Mouse (Mus musculus) cerebellum, adult 2 months (tissue): ENCODE results near the gene Ralb.

Experiments used
- CTCF ChIP-seq: fragments of 200-500 bp; IDR thresholded peaks from 2 replicates; pipeline ENCODE4 v1.5.1; 2011; ENCODE audit warnings: low read depth, mild to moderate bottlenecking, control low read depth, low read length, moderate library complexity, borderline replicate concordance; ENCODE audit not compliant: insufficient read depth
- POLR2A ChIP-seq: fragments of 200-500 bp; IDR thresholded peaks from 2 replicates; pipeline ENCODE4 v1.6.1; 2011; ENCODE audit warnings: low read length, control low read depth, borderline replicate concordance; ENCODE audit not compliant: insufficient read depth

- TF ChIP-seq CTCF (no peak), POLR2A (no peak)
Measured at GRCm38 (mm10) chr1:119523369-119523768, 18.8 kb upstream of the Ralb start.
